Mouse (Mus musculus) cerebellum, adult 9-11 months (tissue): ENCODE results near the gene Tmeff2.
A peak's percentile ranks its signal among the peaks of the same experiment; 100 is the strongest.
"Not testable (repeated sequence)": the region's sequence is repeated elsewhere in the genome, so short reads cannot be mapped to it uniquely, and the experiment has no call there.

Source experiments
- DNase-seq: peaks from one replicate; pipeline ENCODE4 v3.0.0; 2022

Tmeff2 gene

GRCm38 (mm10) chr1:50900386-50900785 lies at the start of gene Tmeff2:
Tmeff2 (plus strand) TSS chr1:50900647.
- not testable (repeated sequence) for DNase-seq

- no peak for DNase-seq
Observed at GRCm38 (mm10) chr1:50861515-50861914, 38.9 kb upstream of the Tmeff2 start.

DNA sequence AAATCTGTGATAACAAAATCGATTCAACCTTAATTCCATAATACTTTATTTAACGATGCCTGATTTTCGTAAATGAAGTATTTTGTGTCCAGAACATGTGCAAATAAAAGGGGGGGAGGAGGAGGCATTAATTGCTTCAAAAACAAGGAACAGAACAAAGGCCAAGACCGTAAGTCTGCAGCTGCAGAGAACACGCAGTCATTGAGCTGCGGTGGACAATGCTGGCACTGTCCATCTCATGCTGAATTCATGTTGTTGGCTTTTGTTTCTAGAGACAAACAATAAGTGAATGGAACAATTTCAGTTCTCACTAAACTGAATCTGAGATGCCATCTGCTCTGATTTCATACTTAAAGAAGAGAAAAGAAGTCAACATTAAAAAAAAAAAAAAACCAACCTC lies 2.8 kb upstream of the Tmeff2 start:
- no peak for DNase-seq

GRCm38 (mm10) chr1:50924838-50925355 lies 24.4 kb downstream of the Tmeff2 start:
- peak; percentile 66 for DNase-seq

GRCm38 (mm10) chr1:50925356-50925921 lies 25.0 kb downstream of the Tmeff2 start:
- peak; percentile 59 for DNase-seq

DNA sequence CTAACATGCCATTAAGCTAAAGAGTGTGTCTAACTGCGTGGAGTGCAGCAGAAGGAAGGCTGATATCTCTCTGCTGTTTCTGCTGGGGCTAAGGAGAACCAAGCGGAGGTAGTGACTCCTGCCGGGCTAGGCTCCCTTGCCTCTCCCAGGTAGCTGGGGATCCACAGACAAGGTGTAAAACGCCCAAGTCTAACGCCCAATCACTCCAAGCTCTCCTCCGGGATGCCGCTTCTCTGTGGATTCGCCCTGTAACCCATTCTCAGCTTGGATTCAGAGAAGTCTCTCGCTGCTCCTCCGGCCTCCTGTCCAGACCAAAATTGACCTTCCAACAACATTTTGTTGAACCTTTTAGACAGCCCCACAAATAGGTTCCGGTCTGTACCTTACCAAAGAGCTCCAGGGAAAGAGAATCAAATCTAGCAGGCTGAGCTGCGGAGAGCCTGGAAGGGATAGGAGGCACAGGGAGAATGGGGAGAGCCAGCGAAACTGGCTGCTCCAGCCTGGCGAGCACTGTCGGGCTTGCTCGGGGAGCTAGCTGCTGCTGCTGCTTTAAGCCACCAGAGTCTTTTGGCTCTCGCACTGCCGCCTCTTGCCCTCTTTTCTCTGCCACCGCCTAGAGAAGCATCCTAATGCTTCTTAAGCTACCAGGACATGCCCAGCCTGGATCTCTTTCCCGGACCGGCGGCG lies 26.1 kb downstream of the Tmeff2 start:
- DNase-seq, result peak; percentile 67

GRCm38 (mm10) chr1:50927077-50927611 lies 26.7 kb downstream of the Tmeff2 start:
- DNase-seq, result peak; percentile 100

DNA sequence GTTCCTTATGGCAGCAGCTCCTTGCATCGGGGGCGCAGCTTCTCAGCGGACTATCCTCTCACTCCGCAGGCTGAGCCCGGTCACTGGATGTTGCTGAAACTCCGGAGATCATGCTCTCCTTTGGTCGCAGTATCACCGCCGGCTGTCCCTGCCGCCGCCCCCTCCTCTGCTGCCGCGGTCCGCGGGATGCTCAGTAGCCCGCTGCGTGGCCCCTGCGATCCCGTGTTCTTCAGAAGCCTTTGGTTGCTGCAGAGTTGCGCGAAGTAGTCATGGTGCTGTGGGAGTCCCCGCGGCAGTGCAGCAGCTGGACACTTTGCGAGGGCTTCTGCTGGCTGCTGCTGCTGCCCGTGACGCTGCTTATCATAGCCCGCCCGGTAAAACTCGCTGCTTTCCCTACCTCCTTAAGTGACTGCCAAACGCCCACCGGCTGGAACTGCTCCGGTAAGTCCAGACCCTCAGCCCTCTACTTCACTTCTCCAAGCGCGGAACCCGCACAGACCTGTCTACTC lies 27.3 kb downstream of the Tmeff2 start:
- no peak for DNase-seq

- DNase-seq, result peak; percentile 28
Observed at GRCm38 (mm10) chr1:50928776-50929175, 28.3 kb downstream of the Tmeff2 start.

DNA sequence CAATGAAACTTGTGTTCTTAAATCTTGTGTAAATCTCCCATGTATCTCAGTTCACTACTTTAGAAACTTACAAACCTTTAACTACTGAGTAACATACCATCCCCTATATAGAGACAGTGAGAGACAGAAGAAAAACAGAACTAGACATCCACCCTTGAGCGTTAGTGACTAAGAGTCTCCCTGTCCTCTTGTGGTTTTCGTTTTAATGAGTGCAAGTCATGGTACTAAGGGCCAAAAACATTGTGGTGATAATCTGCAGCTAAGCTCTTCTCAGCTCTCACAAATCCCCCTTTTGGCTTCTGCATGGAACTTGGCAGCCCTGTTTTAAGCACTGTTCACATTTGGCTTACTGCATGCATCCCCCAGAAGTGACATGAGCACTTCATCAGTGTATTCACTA lies 34.6 kb downstream of the Tmeff2 start:
- no peak for DNase-seq

DNA sequence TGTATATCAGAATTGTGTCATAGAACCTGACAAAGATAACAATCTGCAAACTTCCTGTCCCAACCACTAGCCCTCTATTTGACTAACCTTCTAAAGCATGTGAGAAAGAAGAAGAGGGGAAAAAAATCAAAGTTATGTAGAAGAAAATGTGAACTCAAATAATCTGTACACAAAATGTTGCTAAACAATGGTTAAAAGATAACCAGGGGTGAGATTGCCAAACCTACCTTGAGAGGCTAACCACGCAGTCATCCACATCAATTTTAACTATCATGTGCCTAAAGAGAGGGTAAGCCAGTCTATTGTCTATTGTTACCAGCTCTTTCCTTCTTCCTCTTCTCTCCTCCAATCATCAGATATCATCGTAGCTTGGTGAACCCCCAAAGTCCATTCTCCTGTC lies 35.0 kb downstream of the Tmeff2 start:
- no peak for DNase-seq

- DNase-seq, result no peak
Observed at GRCm38 (mm10) chr1:50940131-50941039, 39.9 kb downstream of the Tmeff2 start.

- no peak for DNase-seq
Observed at GRCm38 (mm10) chr1:50948575-50948974, 48.1 kb downstream of the Tmeff2 start.

GRCm38 (mm10) chr1:50958844-50959243 lies 58.4 kb downstream of the Tmeff2 start:
- peak; percentile 57 for DNase-seq

GRCm38 (mm10) chr1:50961954-50962648 lies 61.7 kb downstream of the Tmeff2 start:
- peak; percentile 68 for DNase-seq

- no peak for DNase-seq
Observed at GRCm38 (mm10) chr1:50962649-50963000, 62.2 kb downstream of the Tmeff2 start.

DNA sequence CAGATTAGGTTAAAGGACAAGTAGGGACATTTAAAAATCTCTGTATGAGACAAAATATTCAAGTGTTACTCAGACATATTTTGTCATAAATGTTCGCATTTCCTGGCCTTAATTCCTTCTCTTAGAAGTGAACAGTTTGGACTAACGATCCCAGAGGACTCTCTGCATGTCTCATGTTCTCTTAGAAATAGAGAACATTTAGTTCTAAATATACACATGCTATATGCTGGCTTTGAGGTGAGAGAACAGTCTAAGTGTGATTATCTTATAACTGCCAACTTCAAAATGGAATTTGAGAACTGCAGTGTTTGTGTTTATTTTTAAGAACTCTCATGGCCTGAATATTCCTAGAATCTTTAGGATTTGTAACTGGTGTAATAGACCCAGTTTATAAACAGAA lies 69.2 kb downstream of the Tmeff2 start:
- DNase-seq, result no peak

DNA sequence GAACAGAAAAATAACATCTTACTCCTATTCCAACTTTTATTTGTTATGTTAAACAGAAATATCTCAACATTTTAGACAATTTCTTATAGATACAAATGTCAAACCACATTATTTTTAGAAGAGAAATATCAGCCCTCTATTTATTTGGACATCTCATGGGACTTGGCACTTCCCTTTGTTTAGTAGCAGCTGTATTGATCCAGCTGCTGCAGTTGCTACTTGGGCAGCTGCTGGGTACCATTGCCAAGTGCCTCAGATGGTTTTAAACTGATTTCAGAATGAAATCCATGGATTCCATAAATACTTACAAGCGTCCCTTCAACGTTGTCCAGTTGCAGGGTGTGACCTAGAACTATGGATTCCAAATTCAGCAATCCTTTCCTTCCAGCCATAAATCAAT lies 70.4 kb downstream of the Tmeff2 start:
- no peak for DNase-seq

- DNase-seq, result no peak
Observed at GRCm38 (mm10) chr1:50972509-50973436, 72.3 kb downstream of the Tmeff2 start.

GRCm38 (mm10) chr1:50979358-50980081 lies 79.1 kb downstream of the Tmeff2 start:
- peak; percentile 67 for DNase-seq

DNA sequence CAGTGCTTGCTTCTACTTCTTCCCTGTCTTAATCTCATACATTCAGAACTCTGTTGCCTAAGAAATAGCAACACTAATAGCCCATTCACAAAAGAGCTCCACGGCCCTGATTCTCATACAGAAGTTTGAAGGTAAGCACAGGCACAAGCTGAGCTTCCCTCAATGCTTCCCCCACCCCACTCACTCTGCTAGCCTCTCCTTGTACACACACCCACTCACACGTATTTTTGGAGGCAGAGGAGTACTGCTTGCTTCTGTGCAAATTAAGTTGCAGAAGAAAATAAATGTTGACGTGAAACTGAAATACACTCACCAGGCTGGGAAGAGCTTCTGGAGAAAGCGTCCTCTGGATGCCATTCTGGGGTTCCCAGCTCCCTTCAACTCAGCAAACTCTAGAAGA lies 80.1 kb downstream of the Tmeff2 start:
- DNase-seq, result no peak
